Mouse (Mus musculus) heart, adult 11 months (tissue): ENCODE measurements at regions not wholly inside any gene's neighbourhood (a gene's known extent, or its start where the extent isn't known, plus 50 kb on each side); places are given as distances from the start of the nearest gene placed in this dataset.
A peak's percentile ranks its signal among the peaks of the same experiment; 100 is the strongest.
"Not testable (repeated sequence)": the region's sequence is repeated elsewhere in the genome, so short reads cannot be mapped to it uniquely, and the experiment has no call there.

ENCODE experiments used
- DNase-seq: peaks from one replicate; pipeline ENCODE4 v3.0.0; 2022

GRCm38 (mm10) chr5:105358902-105359301, 56.7 kb upstream of the Lrrc8b start:
- no peak for DNase-seq

- DNase-seq, result peak; percentile 0
These were observed 59.2 kb upstream of the Lrrc8b start for GRCm38 (mm10) chr5:105356393-105356792.

GRCm38 (mm10) chr5:105354041-105354440, 60.5 kb upstream of the Gbp6 start:
- peak; percentile 35 for DNase-seq

- peak; percentile 90 for DNase-seq
These were observed 53.0 kb upstream of the Gbp6 start for GRCm38 (mm10) chr5:105346463-105346862.

- DNase-seq, result not testable (repeated sequence)
These were observed 52.5 kb upstream of the Gbp6 start for GRCm38 (mm10) chr5:105345953-105346352.

- peak; percentile 11 for DNase-seq
These were observed 51.6 kb upstream of the Gbp6 start for GRCm38 (mm10) chr5:105344808-105345732.

GRCm38 (mm10) chr5:105343816-105344215, 50.3 kb upstream of the Gbp6 start:
- DNase-seq, result not testable (repeated sequence)
